17 mouse cellular contexts compared by ENCODE assay signal in genomic region chr13:97481259-97481658, GRCm38 (mm10).
"Had no signal": no experiment of that assay in that cellular context is flagged by ENCODE, and none has a peak within 500 bp of the region (broad histone marks: within the 10 kb centered on the region; RNA-seq: fewer than 3 reads in every experiment).

No protein-coding gene starts in this region.

- H3K4me1 ChIP-seq: megakaryocyte, embryonic 14.5 days; midbrain, embryonic 13.5 days; midbrain, embryonic 15.5 days; neural tube, embryonic 12.5 days; stomach, embryonic 15.5 days had no signal

- H3K36me3 ChIP-seq: lung, embryonic 15.5 days; midbrain, embryonic 13.5 days; midbrain, embryonic 15.5 days; neural tube, embryonic 12.5 days; stomach, embryonic 15.5 days had no signal

- H3K27ac ChIP-seq: lung, embryonic 15.5 days; macrophage; midbrain, embryonic 13.5 days; midbrain, embryonic 15.5 days; neural tube, embryonic 12.5 days; stomach, embryonic 15.5 days; stomach, postnatal 0 days had no signal

- H3K9me3 ChIP-seq: lung, embryonic 15.5 days; midbrain, embryonic 13.5 days; midbrain, embryonic 15.5 days; neural tube, embryonic 12.5 days; stomach, embryonic 15.5 days had no signal

- H3K4me3 ChIP-seq: lung, embryonic 15.5 days; megakaryocyte, embryonic 14.5 days; midbrain, embryonic 13.5 days; midbrain, embryonic 15.5 days; neural tube, embryonic 12.5 days; stomach, embryonic 15.5 days had no signal

- H3K9ac ChIP-seq: liver, postnatal 0 days; lung, embryonic 15.5 days; midbrain, embryonic 13.5 days; midbrain, embryonic 15.5 days; neural tube, embryonic 12.5 days; stomach, embryonic 15.5 days had no signal

- H3K4me2 ChIP-seq: lung, embryonic 15.5 days; midbrain, embryonic 11.5 days; midbrain, embryonic 13.5 days; midbrain, embryonic 15.5 days; neural tube, embryonic 12.5 days; stomach, embryonic 15.5 days had no signal

- H3K27me3 ChIP-seq: lung, embryonic 15.5 days; midbrain, embryonic 15.5 days; neural tube, embryonic 12.5 days; stomach, embryonic 15.5 days had no signal

- ATAC-seq: liver, postnatal 0 days; lung, postnatal 0 days; midbrain, embryonic 13.5 days; midbrain, embryonic 15.5 days had no signal

- DNase-seq: liver, postnatal 0 days; lung, adult 2 months; lung, postnatal 14 days; lung, postnatal 36 days; right cerebral cortex, postnatal 14 days; thymus, adult 2 months; thymus, postnatal 25 days had no signal
